Mouse (Mus musculus): Measurements from ENCODE around the gene Gphb5. TPM values are rescaled to one million over a fixed set of nuclear protein-coding genes. Genes with fewer than 3 reads are reported as not detected.
A peak's percentile ranks its signal among the peaks of the same experiment; 100 is the strongest.

The Gphb5 gene
- polyA plus RNA-seq, 1 experiment from 2014 or later: 0.13 TPM

DNA sequence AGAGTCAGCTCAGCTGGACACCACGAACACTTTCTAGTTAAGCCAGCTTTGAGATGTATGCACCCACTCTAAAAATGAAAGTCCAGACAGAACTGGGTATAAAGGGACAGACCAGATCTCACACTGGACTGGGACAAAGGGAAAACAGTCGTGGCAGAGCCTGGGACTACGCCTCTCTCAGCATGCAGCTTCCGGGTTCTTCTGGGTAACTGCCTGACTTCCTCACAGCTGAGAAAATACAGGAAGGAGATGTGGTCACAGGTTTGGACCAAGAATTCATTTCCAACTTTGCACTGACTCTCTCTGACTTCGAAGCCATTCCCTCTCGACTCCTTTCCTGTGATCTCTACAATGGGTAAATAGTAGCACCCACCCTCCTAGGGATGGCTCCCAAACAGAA is 1.6 kb downstream of the Gphb5 start:
- Histone ChIP-seq H3K27ac (ENCODE audit: low read length) (no peak overlapping the region), H3K4me1 (replicated peaks; ENCODE audit: control insufficient read depth, insufficient read depth, low read length) (no peaks in the 10 kb centered on the region), H3K4me2 (ENCODE audit: low read depth, low read length) (no peak overlapping the region), H3K4me3 (ENCODE audit: low read length) (no peak overlapping the region), H3K9me3 (ENCODE audit: control insufficient read depth, low read length) (no peaks in the 10 kb centered on the region), H3K9ac (ENCODE audit: low read length) (no peak overlapping the region), H3K36me3 (ENCODE audit: control insufficient read depth, insufficient read depth, low read length) (no peaks in the 10 kb centered on the region), H3K27me3 (ENCODE audit: control insufficient read depth, insufficient read depth, low read depth, low read length) (no peaks in the 10 kb centered on the region)
- WGBS: 74% methylated on average over 6 of the region's 6 CpGs
- ATAC-seq (ENCODE audit: low read depth): no peak

DNA sequence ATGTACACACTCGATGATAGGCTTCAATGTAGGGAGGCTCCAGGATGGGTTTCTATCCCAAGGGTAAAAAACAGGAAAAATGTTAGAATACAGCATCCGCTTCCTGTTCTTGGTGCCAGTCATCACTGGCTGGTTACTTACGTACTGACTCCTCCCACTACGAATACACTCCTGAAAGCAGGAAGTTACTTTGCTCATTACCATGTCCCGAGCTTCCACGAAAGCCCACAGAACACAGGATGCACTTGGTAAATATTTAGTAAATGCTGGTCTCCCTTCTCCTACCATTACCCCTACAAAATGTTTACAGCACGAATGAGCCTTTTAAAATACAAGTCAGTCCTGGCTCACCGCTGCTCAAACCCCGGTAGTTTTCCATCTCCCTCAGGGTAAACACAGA is 3.6 kb downstream of the Gphb5 start:
- Histone ChIP-seq H3K27ac (ENCODE audit: low read length) (peak overlapping the region; percentile 36; the same call in 1 of the 2 replicates), H3K36me3 (ENCODE audit: control insufficient read depth, insufficient read depth, low read length) (no peaks in the 10 kb centered on the region), H3K9me3 (ENCODE audit: control insufficient read depth, low read length) (no peaks in the 10 kb centered on the region), H3K9ac (ENCODE audit: low read length) (0 out of 2 replicates have a peak overlapping the region, but pooled peaks have one; percentile 15), H3K4me3 (ENCODE audit: low read length) (peak overlapping the region; percentile 13; the same call in 1 of the 2 replicates), H3K4me1 (replicated peaks; ENCODE audit: control insufficient read depth, insufficient read depth, low read length) (no peaks in the 10 kb centered on the region), H3K27me3 (ENCODE audit: control insufficient read depth, insufficient read depth, low read depth, low read length) (no peaks in the 10 kb centered on the region), H3K4me2 (ENCODE audit: low read depth, low read length) (peak overlapping the region; percentile 36; the same call in 1 of the 2 replicates)
- 50% methylated on average over 9 of the region's 9 CpGs for WGBS
- peak; percentile 34; the same call in 1 of the 2 replicates for ATAC-seq (ENCODE audit: low read depth)

DNA sequence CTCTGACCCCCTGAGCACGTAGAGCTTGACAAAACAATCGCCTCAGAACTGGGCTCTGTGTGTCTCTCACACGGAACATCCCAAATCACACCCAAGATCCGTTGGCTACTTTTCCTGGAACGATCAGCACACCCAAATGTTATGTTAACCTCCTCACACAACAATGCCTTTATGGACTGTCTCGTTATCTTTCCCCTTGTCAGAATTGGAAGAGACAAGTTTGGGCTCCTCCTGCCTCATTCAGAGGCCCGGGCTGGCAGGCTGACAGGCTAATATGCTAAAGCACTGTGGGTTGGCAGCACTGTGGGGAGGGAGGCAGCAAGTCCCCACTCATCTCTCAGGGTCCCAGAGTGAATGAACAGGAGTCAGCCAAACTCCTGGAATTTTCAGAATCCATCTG is 19.5 kb downstream of the Gphb5 start:
- WGBS: 34% methylated on average over 7 of the region's 7 CpGs

DNA sequence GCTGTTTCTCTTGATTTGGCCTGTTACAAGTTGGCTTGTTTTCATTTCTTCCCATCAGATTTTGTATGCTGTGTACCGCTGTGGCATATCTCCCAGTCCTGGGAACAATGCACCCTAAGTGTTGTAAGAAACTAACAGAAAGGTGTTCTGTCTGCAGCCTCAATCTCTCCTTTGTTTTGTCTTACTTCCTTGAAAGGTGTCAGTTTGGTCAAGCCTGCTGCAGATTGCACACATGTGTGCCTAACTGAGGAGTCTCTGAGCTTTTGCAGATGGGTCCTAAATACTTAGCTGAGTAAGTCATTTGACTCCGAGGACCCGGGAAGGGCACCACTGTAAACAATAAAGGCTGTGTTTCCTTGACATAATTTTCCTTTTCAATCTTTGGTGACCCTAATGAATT is 20.0 kb downstream of the Gphb5 start:
- Histone ChIP-seq H3K27ac (ENCODE audit: low read length) (no peak overlapping the region), H3K9me3 (ENCODE audit: control insufficient read depth, low read length) (no peaks in the 10 kb centered on the region), H3K36me3 (ENCODE audit: control insufficient read depth, insufficient read depth, low read length) (no peaks in the 10 kb centered on the region), H3K4me2 (ENCODE audit: low read depth, low read length) (no peak overlapping the region), H3K9ac (ENCODE audit: low read length) (no peak overlapping the region), H3K27me3 (ENCODE audit: control insufficient read depth, insufficient read depth, low read depth, low read length) (no peaks in the 10 kb centered on the region), H3K4me3 (ENCODE audit: low read length) (no peak overlapping the region), H3K4me1 (replicated peaks; ENCODE audit: control insufficient read depth, insufficient read depth, low read length) (no peaks in the 10 kb centered on the region)
- 35% methylated on average over 3 of the region's 3 CpGs for WGBS
- no peak; the same call in 1 of the 2 replicates for ATAC-seq (ENCODE audit: low read depth)

More for the DNA sequence above, 19.5 kb downstream of the Gphb5 start:
- no peak overlapping the region for H3K9ac ChIP-seq (ENCODE audit: low read length)
- no peak overlapping the region for H3K27ac ChIP-seq (ENCODE audit: low read length)
- H3K4me3 ChIP-seq (ENCODE audit: low read length): no peak overlapping the region
- H3K27me3 ChIP-seq (ENCODE audit: control insufficient read depth, insufficient read depth, low read depth, low read length): no peaks in the 10 kb centered on the region
- no peaks in the 10 kb centered on the region for H3K4me1 ChIP-seq (replicated peaks; ENCODE audit: control insufficient read depth, insufficient read depth, low read length)
- no peaks in the 10 kb centered on the region for H3K36me3 ChIP-seq (ENCODE audit: control insufficient read depth, insufficient read depth, low read length)
- no peak overlapping the region for H3K4me2 ChIP-seq (ENCODE audit: low read depth, low read length)
- no peaks in the 10 kb centered on the region for H3K9me3 ChIP-seq (ENCODE audit: control insufficient read depth, low read length)
- peak; percentile 38; the same call in 1 of the 2 replicates for ATAC-seq (ENCODE audit: low read depth)

DNA sequence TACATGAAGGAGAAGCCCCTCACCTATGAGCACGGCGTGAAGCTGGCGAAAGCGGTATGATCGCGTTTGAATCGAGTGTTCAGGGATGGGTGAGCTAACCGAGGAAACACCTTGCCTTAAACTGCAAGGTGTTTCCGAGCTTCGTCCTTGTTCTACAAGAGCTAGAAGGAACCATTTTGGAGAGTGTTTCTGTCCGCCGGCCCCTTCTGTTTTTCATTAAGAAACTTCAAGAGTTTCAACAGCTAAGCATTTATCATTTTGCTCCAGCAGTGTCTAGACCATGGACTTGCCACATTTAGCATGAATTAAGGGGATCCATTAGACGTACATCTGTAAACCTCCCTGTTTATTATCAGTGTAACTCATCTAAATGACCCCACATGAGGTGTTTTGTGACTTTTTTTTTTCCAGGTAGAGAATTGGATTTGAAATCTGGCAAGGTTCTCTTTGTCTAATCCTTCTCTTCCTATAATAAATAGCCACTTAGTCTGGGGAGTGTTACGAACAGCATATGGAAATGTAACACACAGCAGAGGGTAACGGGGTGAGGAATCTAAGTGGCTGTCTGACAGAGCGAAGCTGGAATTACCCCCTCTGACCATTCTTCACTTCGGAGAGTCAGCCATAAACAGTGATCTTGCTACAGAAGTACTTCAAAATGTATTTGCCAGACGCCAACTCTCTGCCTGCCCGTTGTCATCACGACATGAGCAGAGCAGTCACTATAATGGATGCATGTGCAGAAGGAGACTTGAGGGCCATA is 22.4 kb downstream of the Gphb5 start:
- no peak overlapping the region for H3K4me3 ChIP-seq (ENCODE audit: low read length)
- H3K4me1 ChIP-seq (replicated peaks; ENCODE audit: control insufficient read depth, insufficient read depth, low read length): no peaks in the 10 kb centered on the region
- H3K9me3 ChIP-seq (ENCODE audit: control insufficient read depth, low read length): no peaks in the 10 kb centered on the region
- no peak for ATAC-seq (ENCODE audit: low read depth)
- 72% methylated on average over 20 of the region's 20 CpGs for WGBS
- no peaks in the 10 kb centered on the region for H3K36me3 ChIP-seq (ENCODE audit: control insufficient read depth, insufficient read depth, low read length)
- H3K9ac ChIP-seq (ENCODE audit: low read length): no peak overlapping the region
- H3K27ac ChIP-seq (ENCODE audit: low read length): no peak overlapping the region
- H3K27me3 ChIP-seq (ENCODE audit: control insufficient read depth, insufficient read depth, low read depth, low read length): no peaks in the 10 kb centered on the region
- no peak overlapping the region for H3K4me2 ChIP-seq (ENCODE audit: low read depth, low read length)

DNA sequence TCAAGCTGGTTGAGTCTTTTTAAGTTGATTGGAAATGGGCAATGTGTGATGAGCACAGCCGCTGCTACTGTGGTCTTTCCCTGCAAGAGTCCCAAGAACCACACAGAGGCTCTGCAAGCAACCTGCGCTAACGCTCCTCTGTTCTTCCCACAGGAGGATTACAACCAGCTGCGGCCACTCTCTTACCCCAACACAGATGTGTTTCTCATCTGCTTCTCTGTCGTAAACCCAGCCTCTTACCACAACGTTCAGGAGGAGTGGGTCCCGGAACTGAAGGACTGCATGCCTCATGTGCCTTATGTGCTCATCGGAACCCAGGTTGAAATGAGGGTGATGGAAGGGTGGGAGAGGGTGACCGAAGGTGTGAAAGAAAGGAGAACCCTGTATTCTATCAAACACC is 25.1 kb downstream of the Gphb5 start:
- no peak overlapping the region for H3K4me3 ChIP-seq (ENCODE audit: low read length)
- H3K4me2 ChIP-seq (ENCODE audit: low read depth, low read length): no peak overlapping the region
- no peaks in the 10 kb centered on the region for H3K27me3 ChIP-seq (ENCODE audit: control insufficient read depth, insufficient read depth, low read depth, low read length)
- H3K36me3 ChIP-seq (ENCODE audit: control insufficient read depth, insufficient read depth, low read length): no peaks in the 10 kb centered on the region
- no peak for ATAC-seq (ENCODE audit: low read depth)
- H3K4me1 ChIP-seq (replicated peaks; ENCODE audit: control insufficient read depth, insufficient read depth, low read length): no peaks in the 10 kb centered on the region
- no peak overlapping the region for H3K9ac ChIP-seq (ENCODE audit: low read length)
- 82% methylated on average over 9 of the region's 9 CpGs for WGBS
- H3K9me3 ChIP-seq (ENCODE audit: control insufficient read depth, low read length): no peaks in the 10 kb centered on the region
- no peak overlapping the region for H3K27ac ChIP-seq (ENCODE audit: low read length)

DNA sequence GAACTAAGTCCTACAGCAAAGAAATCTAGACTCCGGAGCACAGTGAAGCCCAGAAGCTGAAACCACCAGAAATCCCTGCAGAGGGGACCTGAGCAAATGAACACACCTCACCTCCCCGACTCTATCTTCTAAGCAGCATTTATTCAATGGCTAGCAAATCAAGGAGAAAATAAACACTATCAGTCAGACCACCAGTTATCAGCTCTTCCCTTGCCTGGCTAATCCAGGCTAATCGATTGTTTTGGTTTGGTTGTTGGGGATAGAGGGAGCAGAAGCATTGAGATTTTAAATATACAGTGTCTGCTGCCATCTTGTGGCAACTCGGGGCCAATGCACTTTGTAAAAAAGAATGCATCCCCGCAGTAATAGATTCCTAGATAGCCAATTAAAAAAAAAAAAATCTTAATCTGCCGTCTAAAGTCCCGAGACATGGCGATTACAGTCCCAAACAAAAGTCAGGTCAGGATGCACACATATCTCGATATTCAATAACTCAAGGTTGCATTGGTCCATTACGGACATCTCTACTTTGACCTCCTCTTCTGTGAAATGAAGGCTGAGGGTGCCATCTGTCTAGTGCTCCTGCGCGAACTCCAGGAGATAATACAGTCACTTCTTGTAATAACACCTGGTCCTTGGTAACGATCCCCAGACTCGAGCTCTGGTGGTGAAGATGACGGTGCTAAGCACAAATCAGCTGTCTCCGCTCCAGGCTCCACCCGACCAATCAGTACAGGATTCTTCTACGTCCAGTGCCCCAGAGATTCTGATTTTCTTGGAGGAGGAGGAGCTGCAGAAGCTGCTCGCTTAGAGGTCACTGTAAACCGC is 27.1 kb downstream of the Gphb5 start:
- Histone ChIP-seq H3K9ac (ENCODE audit: low read length) (no peak overlapping the region), H3K4me3 (ENCODE audit: low read length) (no peak overlapping the region), H3K9me3 (ENCODE audit: control insufficient read depth, low read length) (no peaks in the 10 kb centered on the region), H3K4me2 (ENCODE audit: low read depth, low read length) (no peak overlapping the region), H3K27ac (ENCODE audit: low read length) (no peak overlapping the region), H3K36me3 (ENCODE audit: control insufficient read depth, insufficient read depth, low read length) (no peaks in the 10 kb centered on the region), H3K27me3 (ENCODE audit: control insufficient read depth, insufficient read depth, low read depth, low read length) (no peaks in the 10 kb centered on the region), H3K4me1 (replicated peaks; ENCODE audit: control insufficient read depth, insufficient read depth, low read length) (no peaks in the 10 kb centered on the region)
- 36% methylated on average over 20 of the region's 20 CpGs for WGBS
- peak; percentile 49; the same call in 1 of the 2 replicates for ATAC-seq (ENCODE audit: low read depth)

DNA sequence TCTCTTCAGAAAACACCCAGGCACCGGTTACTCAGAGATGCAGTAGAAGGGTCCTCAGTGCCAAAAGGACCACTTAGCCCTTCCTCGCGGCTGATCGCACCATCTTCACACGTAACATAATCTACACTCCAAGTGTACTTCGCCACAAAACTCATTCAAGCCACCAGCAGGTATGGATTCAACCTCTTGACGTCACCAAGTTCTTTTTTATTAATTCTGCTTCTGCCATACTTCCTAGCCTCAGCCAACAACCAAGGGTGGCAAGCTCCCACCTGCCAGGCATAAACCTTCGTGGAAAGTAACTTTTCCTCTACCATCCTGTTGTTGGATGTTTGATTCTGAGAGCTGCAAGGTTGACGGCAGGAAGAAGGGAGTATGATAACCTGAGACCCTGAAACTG is 28.1 kb downstream of the Gphb5 start:
- H3K27ac ChIP-seq (ENCODE audit: low read length): no peak overlapping the region
- 84% methylated on average over 9 of the region's 9 CpGs for WGBS
- H3K36me3 ChIP-seq (ENCODE audit: control insufficient read depth, insufficient read depth, low read length): no peaks in the 10 kb centered on the region
- no peak overlapping the region for H3K4me3 ChIP-seq (ENCODE audit: low read length)
- no peaks in the 10 kb centered on the region for H3K4me1 ChIP-seq (replicated peaks; ENCODE audit: control insufficient read depth, insufficient read depth, low read length)
- no peaks in the 10 kb centered on the region for H3K9me3 ChIP-seq (ENCODE audit: control insufficient read depth, low read length)
- ATAC-seq (ENCODE audit: low read depth): no peak
- no peak overlapping the region for H3K4me2 ChIP-seq (ENCODE audit: low read depth, low read length)
- no peak overlapping the region for H3K9ac ChIP-seq (ENCODE audit: low read length)
- H3K27me3 ChIP-seq (ENCODE audit: control insufficient read depth, insufficient read depth, low read depth, low read length): no peaks in the 10 kb centered on the region

DNA sequence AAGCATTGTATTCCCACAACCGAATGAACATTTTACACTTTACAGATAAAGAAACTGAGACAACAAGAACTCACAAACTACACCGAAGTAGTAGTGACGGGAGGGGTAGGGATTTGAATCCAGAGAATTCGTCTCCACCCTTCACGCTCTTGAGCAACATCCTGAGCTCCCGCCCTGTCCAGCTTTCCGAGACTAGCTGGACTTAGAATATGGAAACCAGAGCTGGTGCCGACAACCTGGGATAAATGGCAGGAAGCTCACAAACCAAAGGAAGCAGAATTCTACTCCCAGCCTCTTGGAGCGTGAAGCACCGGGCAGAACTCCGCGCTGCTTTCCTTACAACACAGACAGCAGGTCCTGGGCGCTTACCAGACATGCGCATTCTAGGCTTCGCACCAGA is 28.7 kb downstream of the Gphb5 start:
- 86% methylated on average over 15 of the region's 15 CpGs for WGBS
- Histone ChIP-seq H3K4me3 (ENCODE audit: low read length) (no peak overlapping the region), H3K27ac (ENCODE audit: low read length) (no peak overlapping the region), H3K4me2 (ENCODE audit: low read depth, low read length) (no peak overlapping the region), H3K27me3 (ENCODE audit: control insufficient read depth, insufficient read depth, low read depth, low read length) (no peaks in the 10 kb centered on the region), H3K9me3 (ENCODE audit: control insufficient read depth, low read length) (no peaks in the 10 kb centered on the region), H3K36me3 (ENCODE audit: control insufficient read depth, insufficient read depth, low read length) (no peaks in the 10 kb centered on the region), H3K9ac (ENCODE audit: low read length) (no peak overlapping the region), H3K4me1 (replicated peaks; ENCODE audit: control insufficient read depth, insufficient read depth, low read length) (no peaks in the 10 kb centered on the region)
- ATAC-seq (ENCODE audit: low read depth): no peak

All from lung, embryonic 16.5 days (tissue).